Mouse (Mus musculus) forebrain, embryonic 15.5 days (tissue): Measurements from ENCODE around the gene Cldn9. TPM values are rescaled to one million over a fixed set of nuclear protein-coding genes. Genes with fewer than 3 reads are reported as not detected.
A peak's percentile ranks its signal among the peaks of the same experiment; 100 is the strongest.

Source experiments
- ATAC-seq: fragments of 200-750 bp; cut with Nextera tagmentation; replicated peaks from 2 replicates; pipeline ENCODE4 v1.8.0; 2017; ENCODE audit warnings: mild to moderate bottlenecking, moderate TSS enrichment, moderate library complexity
- H3K27ac ChIP-seq: fragments of 300-500 bp; sonication (generic); replicated peaks from 2 replicates; pipeline ENCODE4 v1.5.1; 2015; ENCODE audit warnings: mild to moderate bottlenecking, inconsistent platforms
- H3K27me3 ChIP-seq: fragments of 300-500 bp; sonication (generic); 2 replicates; pipeline ENCODE4 v1.6.1; 2015; ENCODE audit warnings: inconsistent platforms
- H3K36me3 ChIP-seq: fragments of 300-500 bp; sonication (generic); 2 replicates; pipeline ENCODE4 v1.6.1; 2015; ENCODE audit warnings: mild to moderate bottlenecking, inconsistent platforms
- H3K4me1 ChIP-seq: fragments of 300-500 bp; sonication (generic); 2 replicates; pipeline ENCODE4 v1.6.1; 2015; ENCODE audit warnings: inconsistent platforms
- H3K4me2 ChIP-seq: fragments of 300-500 bp; sonication (generic); replicated peaks from 2 replicates; pipeline ENCODE4 v1.6.1; 2015; ENCODE audit warnings: mild to moderate bottlenecking, inconsistent platforms
- H3K4me3 ChIP-seq: fragments of 300-500 bp; sonication (generic); 2 replicates; pipeline ENCODE4 v1.5.1; 2015; ENCODE audit warnings: mild to moderate bottlenecking, inconsistent platforms
- H3K9ac ChIP-seq: fragments of 300-500 bp; sonication (generic); replicated peaks from 2 replicates; pipeline ENCODE4 v1.6.1; 2015; ENCODE audit warnings: mild to moderate bottlenecking, inconsistent platforms
- H3K9me3 ChIP-seq: fragments of 300-500 bp; sonication (generic); 2 replicates; pipeline ENCODE4 v1.6.1; 2016; ENCODE audit warnings: inconsistent platforms
- WGBS: fragments of 180-500 bp; shearing (Covaris S2); methylation state at CpG from one replicate; pipeline ENCODE4 v1.1.7; 2015; ENCODE audit warnings: mixed read lengths; 5-methylcytosine and 5-hydroxymethylcytosine counted together
- polyA plus RNA-seq: library from polyadenylated mRNA; unstranded; fragments of >200 nt; fragmentation: Nextera tagmentation; extraction: Ambion mirVana; gene quantifications from 2 replicates; pipeline ENCODE4 v1.2.1, GENCODE M21; 2015

The Cldn9 gene
- polyA plus RNA-seq, 1 experiment from 2014 or later = 1.2 TPM

- ATAC-seq = no peak
- Histone ChIP-seq H3K36me3 (no peaks in the 10 kb centered on the region), H3K4me2 (no peak overlapping the region), H3K27ac (no peak overlapping the region), H3K4me3 (no peak overlapping the region), H3K9ac (no peak overlapping the region), H3K9me3 (no peaks in the 10 kb centered on the region), H3K4me1 (peaks cover 3% of the 10 kb centered on the region), H3K27me3 (peaks cover 8% of the 10 kb centered on the region; the same call in 1 of the 2 replicates)
- 49% methylated on average over 7 of the region's 7 CpGs for WGBS
Measured at GRCm38 (mm10) chr17:23704741-23705140, 20.9 kb upstream of the Cldn9 start.

GRCm38 (mm10) chr17:23703301-23703700 is 19.5 kb upstream of the Cldn9 start:
- H3K4me2 ChIP-seq = no peak overlapping the region
- WGBS = 83% methylated on average over 9 of the region's 9 CpGs

GRCm38 (mm10) chr17:23700079-23700478 is 16.3 kb upstream of the Cldn9 start:
- Histone ChIP-seq H3K36me3 (no peaks in the 10 kb centered on the region), H3K9me3 (no peaks in the 10 kb centered on the region), H3K4me1 (peaks cover 9% of the 10 kb centered on the region), H3K27ac (no peak overlapping the region), H3K4me2 (peak overlapping the region; percentile 100), H3K4me3 (peak overlapping the region; percentile 86), H3K27me3 (peaks cover 28% of the 10 kb centered on the region), H3K9ac (peak overlapping the region; percentile 59)
- 0% methylated on average over 28 of the region's 28 CpGs for WGBS
- peak; percentile 97 for ATAC-seq

More at GRCm38 (mm10) chr17:23703301-23703700, 19.5 kb upstream of the Cldn9 start:
- Histone ChIP-seq H3K9me3 (no peaks in the 10 kb centered on the region), H3K4me3 (no peak overlapping the region), H3K4me1 (peaks cover 9% of the 10 kb centered on the region), H3K36me3 (no peaks in the 10 kb centered on the region), H3K27ac (no peak overlapping the region), H3K27me3 (peaks cover 22% of the 10 kb centered on the region), H3K9ac (no peak overlapping the region)
- ATAC-seq = no peak

GRCm38 (mm10) chr17:23699131-23700077 is 15.6 kb upstream of the Cldn9 start:
- Histone ChIP-seq H3K36me3 (no peaks in the 10 kb centered on the region), H3K27ac (no peak overlapping the region), H3K27me3 (peaks cover 28% of the 10 kb centered on the region), H3K4me1 (peaks cover 9% of the 10 kb centered on the region), H3K9me3 (no peaks in the 10 kb centered on the region), H3K4me2 (peak overlapping the region; percentile 100), H3K9ac (peak overlapping the region; percentile 59), H3K4me3 (peak overlapping the region; percentile 86)
- WGBS = under 1% methylated on average over 96 of the region's 101 CpGs
- peak; percentile 72 for ATAC-seq

- no peak overlapping the region for H3K4me2 ChIP-seq
- no peak overlapping the region for H3K4me3 ChIP-seq
- WGBS = 8% methylated on average over 3 of the region's 3 CpGs
- no peaks in the 10 kb centered on the region for H3K9me3 ChIP-seq
- ATAC-seq = no peak
- H3K27me3 ChIP-seq = peaks cover 24% of the 10 kb centered on the region
- H3K27ac ChIP-seq = no peak overlapping the region
- H3K9ac ChIP-seq = no peak overlapping the region
- H3K36me3 ChIP-seq = no peaks in the 10 kb centered on the region
- H3K4me1 ChIP-seq = peaks cover 9% of the 10 kb centered on the region
Measured at GRCm38 (mm10) chr17:23695801-23696200, 12.0 kb upstream of the Cldn9 start.

- no peak for ATAC-seq
- Histone ChIP-seq H3K4me1 (peaks cover 6% of the 10 kb centered on the region), H3K9me3 (no peaks in the 10 kb centered on the region), H3K36me3 (no peaks in the 10 kb centered on the region), H3K9ac (no peak overlapping the region), H3K27ac (no peak overlapping the region), H3K4me2 (no peak overlapping the region), H3K27me3 (peaks cover 18% of the 10 kb centered on the region), H3K4me3 (no peak overlapping the region)
- 48% methylated on average over 1 of the region's 1 CpGs for WGBS
Measured at GRCm38 (mm10) chr17:23694491-23694890, 10.7 kb upstream of the Cldn9 start.

GRCm38 (mm10) chr17:23683226-23683625 is 600 bp downstream of the Cldn9 start:
- 28% methylated on average over 15 of the region's 15 CpGs for WGBS
- no peak for ATAC-seq
- H3K4me2 ChIP-seq = no peak overlapping the region

GRCm38 (mm10) chr17:23682530-23682929 is 1.3 kb downstream of the Cldn9 start:
- Histone ChIP-seq H3K4me3 (no peak overlapping the region), H3K27me3 (peaks cover 44% of the 10 kb centered on the region), H3K9ac (no peak overlapping the region), H3K27ac (no peak overlapping the region), H3K4me1 (peaks cover 14% of the 10 kb centered on the region), H3K36me3 (no peaks in the 10 kb centered on the region), H3K9me3 (no peaks in the 10 kb centered on the region), H3K4me2 (no peak overlapping the region)
- 68% methylated on average over 3 of the region's 3 CpGs for WGBS
- ATAC-seq = no peak

More at GRCm38 (mm10) chr17:23683226-23683625, 600 bp downstream of the Cldn9 start:
- H3K4me1 ChIP-seq = peaks cover 13% of the 10 kb centered on the region
- H3K9ac ChIP-seq = no peak overlapping the region
- H3K36me3 ChIP-seq = no peaks in the 10 kb centered on the region
- H3K27ac ChIP-seq = no peak overlapping the region
- H3K27me3 ChIP-seq = peaks cover 44% of the 10 kb centered on the region
- no peaks in the 10 kb centered on the region for H3K9me3 ChIP-seq
- H3K4me3 ChIP-seq = no peak overlapping the region

- Histone ChIP-seq H3K4me2 (no peak overlapping the region), H3K27me3 (peaks cover 44% of the 10 kb centered on the region), H3K4me1 (peaks cover 16% of the 10 kb centered on the region), H3K9me3 (no peaks in the 10 kb centered on the region), H3K36me3 (no peaks in the 10 kb centered on the region), H3K27ac (no peak overlapping the region), H3K4me3 (no peak overlapping the region), H3K9ac (no peak overlapping the region)
- 68% methylated on average over 4 of the region's 4 CpGs for WGBS
- ATAC-seq = no peak
Measured at GRCm38 (mm10) chr17:23682092-23682491, 1.7 kb downstream of the Cldn9 start.

- no peak overlapping the region for H3K4me3 ChIP-seq
- no peak for ATAC-seq
Measured at GRCm38 (mm10) chr17:23681086-23681485, 2.7 kb downstream of the Cldn9 start.

GRCm38 (mm10) chr17:23680336-23680735 is 3.5 kb downstream of the Cldn9 start:
- WGBS = 82% methylated on average over 9 of the region's 9 CpGs
- H3K9ac ChIP-seq = no peak overlapping the region
- peaks cover 34% of the 10 kb centered on the region for H3K4me1 ChIP-seq
- no peak for ATAC-seq
- H3K4me3 ChIP-seq = no peak overlapping the region
- no peak overlapping the region for H3K4me2 ChIP-seq
- H3K36me3 ChIP-seq = no peaks in the 10 kb centered on the region
- H3K27ac ChIP-seq = no peak overlapping the region
- H3K27me3 ChIP-seq = peaks cover 54% of the 10 kb centered on the region
- no peaks in the 10 kb centered on the region for H3K9me3 ChIP-seq

More at GRCm38 (mm10) chr17:23681086-23681485, 2.7 kb downstream of the Cldn9 start:
- Histone ChIP-seq H3K4me1 (peaks cover 26% of the 10 kb centered on the region), H3K4me2 (no peak overlapping the region), H3K9me3 (no peaks in the 10 kb centered on the region), H3K27me3 (peaks cover 47% of the 10 kb centered on the region), H3K27ac (no peak overlapping the region), H3K36me3 (no peaks in the 10 kb centered on the region), H3K9ac (no peak overlapping the region)
- WGBS = 78% methylated on average over 10 of the region's 10 CpGs

- H3K27me3 ChIP-seq = peaks cover 55% of the 10 kb centered on the region
- no peaks in the 10 kb centered on the region for H3K9me3 ChIP-seq
- peak within 1 kb of the TSS; percentile 21; the same call in 1 of the 2 replicates for H3K4me2 ChIP-seq
- H3K9ac ChIP-seq = no peak within 1 kb of the TSS
- H3K4me3 ChIP-seq = 0 out of 2 replicates have a peak within 1 kb of the TSS, but pooled peaks have one; percentile 8
- no peaks in the 10 kb centered on the region for H3K36me3 ChIP-seq
- H3K4me1 ChIP-seq = peaks cover 43% of the 10 kb centered on the region
- ATAC-seq = no peak
- 3% methylated on average over 38 of the region's 38 CpGs for WGBS
- H3K27ac ChIP-seq = no peak within 1 kb of the TSS
Measured at GRCm38 (mm10) chr17:23679127-23679835, 4.5 kb downstream of the Cldn9 start, which contains the start of gene Cldn6. Cldn6 (plus strand) TSS chr17:23679249.
